Mouse (Mus musculus): Measurements from ENCODE around the gene Tnfrsf23. TPM values are rescaled to one million over a fixed set of nuclear protein-coding genes. Genes with fewer than 3 reads are reported as not detected.

Gene Tnfrsf23
- polyA plus RNA-seq, 1 experiment from 2014 or later = 5.0 TPM

DNA sequence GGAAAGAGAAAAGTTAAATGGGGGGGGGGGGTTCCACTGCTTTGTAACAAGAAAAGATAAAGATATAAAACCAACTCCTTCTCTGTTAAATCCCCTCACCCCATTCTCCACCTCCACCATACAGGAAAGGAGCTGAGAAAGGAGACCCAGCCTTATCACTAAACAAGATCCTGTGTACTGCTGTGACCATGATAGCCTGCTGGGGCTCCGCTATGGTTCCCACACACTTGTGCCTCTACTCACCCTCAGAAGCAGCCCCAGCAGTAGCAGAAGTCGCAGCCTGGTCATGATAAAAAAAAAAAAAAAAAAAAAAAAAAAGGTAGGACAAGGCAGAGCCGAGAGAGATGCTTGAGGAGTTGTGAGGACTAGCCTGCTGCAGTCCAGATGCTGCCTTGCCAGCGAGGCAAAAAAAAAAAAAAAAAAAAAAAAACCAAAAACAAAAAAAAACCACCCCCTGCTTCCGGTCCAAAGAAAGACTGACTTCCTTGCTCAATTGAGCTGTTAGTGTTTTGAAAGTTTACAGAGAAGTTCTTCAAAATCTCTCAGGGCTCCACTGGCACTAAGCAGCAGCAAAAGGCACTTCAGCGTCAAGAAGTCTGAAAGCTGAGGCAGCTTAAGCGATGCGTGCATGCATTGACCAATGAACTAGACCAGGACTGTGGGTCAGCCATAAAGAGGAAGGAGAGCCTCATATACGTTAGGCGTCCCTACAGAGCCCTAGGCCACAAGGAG lies 58.0 kb downstream of the Tnfrsf23 start:
- 61% methylated on average over 10 of the region's 10 CpGs for WGBS
- ATAC-seq (ENCODE audit: insufficient number of reproducible peaks, low FRiP score, low TSS enrichment, low read depth) = no peak
- Histone ChIP-seq H3K4me3 (no peak overlapping the region), H3K36me3 (no peaks in the 10 kb centered on the region), H3K9me3 (no peaks in the 10 kb centered on the region), H3K4me2 (no peak overlapping the region), H3K27ac (no peak overlapping the region), H3K4me1 (no peaks in the 10 kb centered on the region), H3K9ac (no peak overlapping the region), H3K27me3 (no peaks in the 10 kb centered on the region)

GRCm38 (mm10) chr7:143626178-143626577 lies 59.5 kb downstream of the Tnfrsf23 start:
- H3K9me3 ChIP-seq = no peaks in the 10 kb centered on the region
- no peak overlapping the region for H3K4me2 ChIP-seq
- H3K27ac ChIP-seq = no peak overlapping the region
- no peak for ATAC-seq (ENCODE audit: insufficient number of reproducible peaks, low FRiP score, low TSS enrichment, low read depth)
- no peaks in the 10 kb centered on the region for H3K27me3 ChIP-seq
- H3K36me3 ChIP-seq = no peaks in the 10 kb centered on the region
- H3K4me3 ChIP-seq = no peak overlapping the region
- H3K4me1 ChIP-seq = no peaks in the 10 kb centered on the region
- WGBS = 70% methylated on average over 2 of the region's 2 CpGs
- H3K9ac ChIP-seq = no peak overlapping the region

- H3K27me3 ChIP-seq = no peaks in the 10 kb centered on the region
- no peak overlapping the region for H3K4me3 ChIP-seq
- H3K9me3 ChIP-seq = no peaks in the 10 kb centered on the region
- no peaks in the 10 kb centered on the region for H3K4me1 ChIP-seq
- no peak for ATAC-seq (ENCODE audit: insufficient number of reproducible peaks, low FRiP score, low TSS enrichment, low read depth)
- H3K27ac ChIP-seq = no peak overlapping the region
- no peak overlapping the region for H3K9ac ChIP-seq
- H3K4me2 ChIP-seq = no peak overlapping the region
- H3K36me3 ChIP-seq = no peaks in the 10 kb centered on the region
- 68% methylated on average over 5 of the region's 5 CpGs for WGBS
Measured at GRCm38 (mm10) chr7:143625151-143625550, 60.5 kb downstream of the Tnfrsf23 start.

- Histone ChIP-seq H3K27ac (no peak overlapping the region), H3K4me1 (no peaks in the 10 kb centered on the region), H3K9ac (no peak overlapping the region), H3K4me3 (no peak overlapping the region), H3K9me3 (no peaks in the 10 kb centered on the region), H3K4me2 (no peak overlapping the region), H3K27me3 (no peaks in the 10 kb centered on the region), H3K36me3 (no peaks in the 10 kb centered on the region)
- no peak for ATAC-seq (ENCODE audit: insufficient number of reproducible peaks, low FRiP score, low TSS enrichment, low read depth)
- WGBS = 81% methylated on average over 3 of the region's 3 CpGs
Measured at GRCm38 (mm10) chr7:143624561-143624960, 61.1 kb downstream of the Tnfrsf23 start.

DNA sequence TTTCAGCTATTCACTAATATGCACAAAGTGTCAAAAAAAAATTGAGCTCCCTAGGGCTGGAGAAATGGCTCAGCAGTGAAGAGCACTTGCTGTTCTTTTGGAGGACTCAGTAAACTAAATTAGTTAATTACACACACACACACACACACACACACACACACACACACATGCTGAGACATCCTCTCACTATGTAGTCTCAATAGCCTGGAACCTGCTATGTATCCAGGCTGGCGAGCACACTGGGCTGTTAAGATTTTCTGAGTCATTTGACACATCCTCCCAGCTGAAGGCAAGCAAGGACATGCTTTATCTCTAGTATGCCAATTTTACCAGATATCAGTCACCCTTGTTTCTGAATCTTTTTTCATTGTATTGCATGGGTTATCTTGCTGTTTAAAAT lies 64.7 kb downstream of the Tnfrsf23 start:
- Histone ChIP-seq H3K36me3 (no peaks in the 10 kb centered on the region), H3K27me3 (no peaks in the 10 kb centered on the region), H3K4me1 (no peaks in the 10 kb centered on the region), H3K27ac (no peak overlapping the region), H3K4me2 (no peak overlapping the region), H3K9ac (no peak overlapping the region), H3K9me3 (no peaks in the 10 kb centered on the region), H3K4me3 (no peak overlapping the region)
- ATAC-seq (ENCODE audit: insufficient number of reproducible peaks, low FRiP score, low TSS enrichment, low read depth) = no peak
- 70% methylated on average over 1 of the region's 1 CpGs for WGBS

Other genes with a start within 250 kb of the Tnfrsf23 start
- 1,248 and 1,513 TPM in 2 replicates for gene Cdkn1c, start 224.8 kb downstream of the Tnfrsf23 start, polyA plus RNA-seq (2015; fragmentation: Nextera tagmentation; extraction: Ambion mirVana)
- gene Slc22a18, start 212.1 kb downstream of the Tnfrsf23 start, polyA plus RNA-seq (2015; fragmentation: Nextera tagmentation; extraction: Ambion mirVana) = 2.7 and 3.3 TPM in 2 replicates
- gene Phlda2, start 182.7 kb downstream of the Tnfrsf23 start, polyA plus RNA-seq (2015; fragmentation: Nextera tagmentation; extraction: Ambion mirVana) = 7.1 and 10.5 TPM in 2 replicates
- gene Nap1l4, start 136.8 kb downstream of the Tnfrsf23 start, polyA plus RNA-seq (2015; fragmentation: Nextera tagmentation; extraction: Ambion mirVana) = 211 and 215 TPM in 2 replicates
- gene Cars, start 85.8 kb downstream of the Tnfrsf23 start, polyA plus RNA-seq (2015; fragmentation: Nextera tagmentation; extraction: Ambion mirVana) = 61.9 and 69.5 TPM in 2 replicates
- 1.1 TPM in 2 replicates for gene Tnfrsf26, start 57.1 kb downstream of the Tnfrsf23 start, polyA plus RNA-seq (2015; fragmentation: Nextera tagmentation; extraction: Ambion mirVana)
- 8.8 and 9.2 TPM in 2 replicates for gene Tnfrsf22, start 36.2 kb downstream of the Tnfrsf23 start, polyA plus RNA-seq (2015; fragmentation: Nextera tagmentation; extraction: Ambion mirVana)
- gene Osbpl5, start 71.1 kb upstream of the Tnfrsf23 start, polyA plus RNA-seq (2015; fragmentation: Nextera tagmentation; extraction: Ambion mirVana) = 63.2 and 66.8 TPM in 2 replicates
- gene Mrgprg, start 81.1 kb upstream of the Tnfrsf23 start, polyA plus RNA-seq (2015; fragmentation: Nextera tagmentation; extraction: Ambion mirVana) = not detected in 2 replicates
- 1.6 and 2.1 TPM in 2 replicates for gene Mrgpre, start 98.6 kb upstream of the Tnfrsf23 start, polyA plus RNA-seq (2015; fragmentation: Nextera tagmentation; extraction: Ambion mirVana)
- gene Nadsyn1, start 137.0 kb upstream of the Tnfrsf23 start, polyA plus RNA-seq (2015; fragmentation: Nextera tagmentation; extraction: Ambion mirVana) = 6.6 and 6.7 TPM in 2 replicates
- gene Dhcr7, start 137.3 kb upstream of the Tnfrsf23 start, polyA plus RNA-seq (2015; fragmentation: Nextera tagmentation; extraction: Ambion mirVana) = 45.2 and 46.8 TPM in 2 replicates
- not detected in 2 replicates for gene Gm498, start 181.0 kb upstream of the Tnfrsf23 start, polyA plus RNA-seq (2015; fragmentation: Nextera tagmentation; extraction: Ambion mirVana)

Data from limb, embryonic 15.5 days (tissue).